Mouse (Mus musculus) spleen, postnatal 36 days (tissue): ENCODE measurements around the gene Atoh8.
A peak's percentile ranks its signal among the peaks of the same experiment; 100 is the strongest.

Experiments
- DNase-seq, 2 experiments: peaks; one replicate each; pipeline ENCODE4 v3.0.0; 2022; ENCODE audit warnings: low spot score in 2 of 2, mixed read lengths in 1 of 2

Gene Atoh8

DNA sequence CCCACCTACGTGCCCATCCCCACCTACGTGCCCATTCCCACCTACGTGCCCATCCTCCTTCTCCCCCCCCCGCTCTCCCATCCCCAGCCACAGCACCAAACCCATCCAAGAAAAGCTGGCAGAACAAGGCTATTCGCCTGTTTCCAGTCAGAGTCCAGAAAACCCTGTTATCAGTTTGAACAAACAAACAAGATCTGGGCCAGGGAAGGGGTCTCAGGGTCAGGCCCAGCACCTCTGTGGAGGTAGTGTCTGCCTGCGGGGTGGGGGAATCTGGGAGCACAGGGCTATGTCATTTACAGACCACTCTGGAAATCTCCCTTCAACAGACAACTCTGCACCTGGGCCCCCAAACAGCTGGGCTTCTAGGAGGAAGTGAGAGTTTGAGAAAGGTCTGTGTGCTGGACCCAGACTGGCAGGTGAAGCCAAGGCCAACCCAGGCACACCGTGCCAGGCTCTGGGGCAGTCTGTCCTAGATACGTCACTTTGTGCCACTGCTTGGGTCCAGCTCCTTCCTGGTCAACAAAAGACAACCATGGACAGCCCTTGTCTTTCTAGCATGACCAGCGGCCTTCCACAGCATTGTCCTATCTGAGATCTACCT is 7.6 kb downstream of the Atoh8 start:
- DNase-seq: peak; percentile 50 to 53

GRCm38 (mm10) chr6:72227011-72227410 is 8.4 kb downstream of the Atoh8 start:
- no peak for DNase-seq

GRCm38 (mm10) chr6:72225686-72226085 is 9.7 kb downstream of the Atoh8 start:
- no peak for DNase-seq

GRCm38 (mm10) chr6:72223892-72224291 is 11.5 kb downstream of the Atoh8 start:
- DNase-seq: no peak

DNA sequence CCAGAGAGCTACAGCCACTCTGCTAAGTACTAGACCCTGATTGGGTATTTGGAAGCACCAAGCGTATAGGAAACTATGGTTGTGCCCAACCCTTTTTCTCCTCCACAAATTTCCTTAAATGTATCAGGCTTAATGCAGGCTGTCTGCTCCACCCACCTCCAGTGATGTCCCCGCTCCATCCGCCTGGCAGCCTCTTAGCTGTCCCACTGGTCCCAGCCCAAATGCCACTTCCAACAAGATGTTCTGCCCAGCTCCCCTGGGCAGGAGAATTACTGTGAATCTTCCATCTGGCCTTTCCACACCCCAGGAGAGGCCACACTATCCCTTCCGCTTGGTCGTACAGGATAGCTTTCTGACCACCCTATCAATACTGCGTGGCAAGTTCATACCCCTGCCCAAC is 12.5 kb downstream of the Atoh8 start:
- DNase-seq: no peak

- no peak for DNase-seq
Observed at GRCm38 (mm10) chr6:72222271-72222724, 13.1 kb downstream of the Atoh8 start.

GRCm38 (mm10) chr6:72221271-72221670 is 14.1 kb downstream of the Atoh8 start:
- DNase-seq: no peak

- DNase-seq: no peak
Observed at GRCm38 (mm10) chr6:72219549-72219948, 15.8 kb downstream of the Atoh8 start.

DNA sequence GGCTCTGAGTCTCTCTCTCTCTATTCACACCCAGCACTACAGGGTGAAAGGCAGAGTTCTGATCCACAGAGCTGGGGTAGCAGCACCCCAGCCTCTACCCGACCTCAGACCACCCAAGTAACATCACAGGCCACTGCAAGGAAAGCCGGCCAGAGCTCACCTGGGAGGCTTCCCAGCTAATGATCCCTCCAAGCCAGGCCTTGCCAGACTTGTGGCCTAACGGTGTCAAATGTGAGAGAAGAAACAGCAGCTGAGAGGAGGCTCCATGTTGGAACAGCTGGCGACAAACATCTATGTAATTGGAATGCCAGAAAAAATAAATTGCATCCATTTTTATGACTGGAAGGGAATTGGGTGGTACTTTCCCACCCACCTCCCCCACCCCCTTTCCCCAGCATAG is 17.1 kb downstream of the Atoh8 start:
- no peak for DNase-seq

DNA sequence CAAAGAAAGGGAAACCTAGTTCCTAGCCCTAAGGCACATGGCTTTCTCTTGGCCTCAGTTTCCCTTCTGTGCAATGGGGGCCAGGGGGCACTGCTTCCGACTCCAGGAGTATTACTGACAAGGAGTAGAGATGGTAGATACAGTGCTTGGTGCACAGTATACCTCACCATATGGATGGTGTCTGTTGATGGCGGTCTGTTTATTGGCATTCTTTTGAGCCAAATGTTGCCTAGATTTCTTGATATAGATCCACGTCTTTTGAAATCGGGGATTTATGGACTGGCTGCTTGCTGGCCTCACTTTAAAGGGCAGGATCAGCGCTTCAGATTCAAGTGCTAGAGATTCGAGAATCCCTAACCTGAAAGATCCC is 18.0 kb downstream of the Atoh8 start:
- DNase-seq: no peak

DNA sequence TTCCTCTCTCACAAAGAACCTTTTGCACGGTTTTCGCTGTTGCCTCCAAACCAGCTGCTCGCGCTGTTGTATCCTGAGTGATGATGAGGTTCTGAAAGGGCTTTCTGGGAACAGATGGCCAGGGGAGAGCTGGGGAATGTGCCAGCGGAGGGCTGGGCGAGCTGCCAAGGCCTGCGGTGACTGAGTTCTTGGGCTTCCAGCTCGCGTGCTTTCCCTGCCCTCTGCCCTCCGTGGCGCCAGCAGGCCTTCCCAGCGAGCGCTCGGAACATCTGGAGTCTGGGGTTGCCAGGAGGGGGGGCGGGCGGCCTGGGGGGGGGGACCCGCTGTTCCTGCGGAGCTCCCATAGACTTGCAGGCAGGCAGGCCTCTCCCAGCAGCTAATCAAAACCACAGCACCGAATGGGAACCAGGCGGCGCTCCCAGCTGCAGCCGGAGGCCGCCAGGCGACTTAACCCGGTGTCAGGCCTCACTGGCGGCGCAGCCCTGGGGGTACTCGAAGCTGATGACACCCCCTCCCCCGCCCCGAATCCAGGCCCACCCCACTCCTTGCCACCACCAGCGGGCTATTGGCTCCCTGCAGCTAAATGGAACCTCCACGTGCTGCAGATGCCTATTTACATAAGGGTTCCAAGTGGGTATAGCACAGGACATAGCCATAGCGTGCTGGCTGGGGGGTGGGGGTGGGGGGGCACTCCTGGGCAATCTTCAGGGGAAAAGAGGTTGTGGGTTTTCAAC is 18.5 kb downstream of the Atoh8 start:
- DNase-seq: peak; percentile 52 to 60

DNA sequence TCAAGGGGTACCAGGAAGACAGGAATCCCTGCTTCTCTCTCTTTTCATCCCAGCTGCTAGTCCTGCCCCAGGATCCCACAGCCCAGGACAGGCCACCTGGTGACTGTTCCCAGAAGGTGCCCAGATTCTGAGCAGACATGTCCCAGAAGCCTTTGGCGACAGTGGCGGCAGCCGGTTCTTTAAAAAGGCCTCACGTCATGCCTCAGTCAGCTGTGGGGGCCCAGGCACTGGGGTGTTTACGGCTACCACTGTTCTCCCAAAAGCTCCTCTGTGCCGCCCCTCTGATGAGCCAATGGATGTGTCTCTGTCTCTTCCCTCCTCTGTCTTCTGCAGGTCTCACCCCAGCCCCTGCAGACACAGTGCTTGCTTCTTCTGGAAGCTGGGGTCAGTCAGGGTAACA is 19.8 kb downstream of the Atoh8 start:
- no peak for DNase-seq

DNA sequence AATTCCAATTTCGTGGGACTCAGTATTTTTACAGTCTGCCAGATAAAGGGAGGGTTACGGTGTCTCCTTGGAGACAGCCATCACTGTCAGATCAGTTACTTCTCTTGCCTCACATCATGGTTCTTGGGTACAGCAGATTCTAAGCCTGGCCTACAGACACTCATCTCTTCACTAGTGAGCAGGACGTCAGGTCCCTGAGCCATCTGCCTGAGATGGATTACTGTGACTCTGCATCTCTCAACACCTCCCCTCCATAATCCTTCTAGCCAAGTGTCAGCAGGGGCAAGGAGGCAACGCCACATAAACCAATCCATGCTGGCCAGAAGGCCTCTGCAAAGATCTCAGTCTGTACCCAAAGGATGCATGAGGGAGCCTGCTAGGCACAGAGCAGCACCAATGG is 24.0 kb downstream of the Atoh8 start:
- DNase-seq: no peak

- no peak for DNase-seq
Observed at GRCm38 (mm10) chr6:72210823-72211222, 24.6 kb downstream of the Atoh8 start.

DNA sequence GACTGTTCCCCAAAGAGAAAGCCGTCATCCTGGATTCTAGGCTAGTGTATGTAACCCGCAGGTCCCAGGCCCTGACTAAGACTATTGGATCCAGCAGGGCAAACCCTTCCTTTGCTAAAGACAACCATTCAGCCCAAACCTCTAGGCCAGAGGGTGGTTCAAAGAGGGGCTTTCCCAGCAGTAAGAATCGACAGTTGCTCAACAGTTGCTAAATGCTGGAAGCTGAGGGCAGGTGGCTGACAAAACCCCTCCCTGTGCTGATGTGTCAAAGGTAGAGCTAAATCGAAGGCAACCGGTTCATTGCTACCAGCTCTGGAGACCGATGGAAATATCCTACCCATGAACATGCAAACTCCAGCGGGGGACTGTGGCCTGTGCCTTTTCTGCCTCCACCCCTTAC is 25.6 kb downstream of the Atoh8 start:
- DNase-seq: no peak

DNA sequence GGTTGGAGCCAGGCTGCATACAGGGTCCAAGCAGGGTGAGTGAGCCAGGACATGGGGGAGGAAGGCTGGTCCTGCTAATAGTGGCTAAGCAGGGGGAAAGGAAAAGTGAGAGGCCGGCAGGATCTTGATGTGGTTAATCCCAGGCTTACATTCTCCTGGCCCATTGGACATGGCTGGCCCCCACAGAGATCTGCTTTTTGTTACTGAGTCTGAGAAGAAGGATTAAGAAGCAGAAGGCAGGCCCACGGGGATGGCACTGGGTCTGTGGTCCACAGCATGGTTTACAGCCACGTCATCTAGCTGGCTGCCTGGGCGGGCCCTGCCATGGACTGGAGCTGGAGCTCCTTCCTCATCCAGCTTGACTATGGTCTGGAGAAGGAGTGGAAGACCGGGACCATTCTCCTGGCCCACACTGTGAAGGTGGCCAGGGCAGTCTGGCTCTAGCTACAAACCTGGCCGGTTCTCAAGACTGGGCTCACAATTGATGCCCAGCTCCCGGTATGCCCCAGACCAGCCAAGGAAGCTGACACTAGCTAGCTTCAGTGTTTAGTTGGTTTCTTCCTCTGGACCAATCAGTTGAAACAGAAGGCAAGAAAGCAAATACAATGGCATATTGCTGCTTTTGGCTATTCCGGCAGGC is 26.9 kb downstream of the Atoh8 start:
- no peak for DNase-seq

DNA sequence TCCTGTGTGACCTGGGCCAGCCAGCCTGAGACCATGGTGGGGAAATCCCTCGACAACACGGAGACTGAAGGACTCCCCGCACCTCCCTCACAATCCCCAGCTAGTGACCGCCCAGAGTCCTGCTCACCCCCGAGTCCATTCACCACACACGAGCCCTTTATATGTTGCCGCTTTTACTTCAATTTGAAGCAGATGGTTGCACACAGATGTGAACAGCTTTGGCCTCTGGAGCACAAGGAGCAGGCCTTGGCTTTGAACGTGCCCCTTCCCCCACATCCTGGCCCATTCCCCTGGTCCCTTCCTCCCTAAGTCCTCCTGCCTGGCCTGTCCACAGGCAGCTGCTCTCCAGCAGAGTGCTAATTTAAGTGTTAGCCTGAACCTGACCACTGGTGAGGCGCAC is 29.4 kb downstream of the Atoh8 start:
- DNase-seq: no peak

GRCm38 (mm10) chr6:72204858-72205257 is 30.5 kb downstream of the Atoh8 start:
- no peak for DNase-seq

GRCm38 (mm10) chr6:72203279-72203678 is 32.1 kb downstream of the Atoh8 start:
- no peak for DNase-seq

- DNase-seq: no peak
Observed at GRCm38 (mm10) chr6:72202732-72203131, 32.6 kb downstream of the Atoh8 start.

DNA sequence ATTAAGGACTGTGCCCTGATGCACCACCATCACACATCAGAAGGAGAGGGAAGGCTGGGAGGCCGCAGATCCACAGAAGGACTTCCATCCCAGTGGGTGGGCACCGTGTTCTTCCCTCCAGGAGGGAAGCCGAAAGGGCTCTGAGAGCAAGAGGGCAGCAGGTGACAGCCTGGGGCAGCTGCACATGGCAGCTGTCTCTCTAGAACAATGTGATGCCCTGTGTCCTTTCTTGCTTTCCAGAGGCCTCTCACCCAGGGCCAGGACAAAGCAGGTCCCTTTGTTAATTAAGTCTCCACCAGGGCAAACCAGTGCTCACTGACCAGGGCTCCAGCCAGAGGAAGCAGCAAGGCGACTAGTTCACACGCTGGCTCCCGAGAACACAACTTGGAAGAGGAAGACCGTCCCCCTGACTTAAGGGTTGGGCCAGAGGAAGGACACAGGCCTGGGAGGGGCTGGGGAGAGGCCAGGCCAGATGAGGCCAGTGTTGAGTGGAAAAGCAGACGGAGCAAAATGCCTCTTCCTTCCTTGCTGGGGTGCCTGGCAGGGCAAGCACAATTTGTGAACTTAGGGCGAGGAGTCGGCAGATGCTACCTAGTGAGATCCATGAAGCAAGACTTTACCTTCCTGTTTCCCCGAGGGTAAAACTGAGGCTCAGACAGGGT is 34.7 kb downstream of the Atoh8 start:
- DNase-seq: no peak

DNA sequence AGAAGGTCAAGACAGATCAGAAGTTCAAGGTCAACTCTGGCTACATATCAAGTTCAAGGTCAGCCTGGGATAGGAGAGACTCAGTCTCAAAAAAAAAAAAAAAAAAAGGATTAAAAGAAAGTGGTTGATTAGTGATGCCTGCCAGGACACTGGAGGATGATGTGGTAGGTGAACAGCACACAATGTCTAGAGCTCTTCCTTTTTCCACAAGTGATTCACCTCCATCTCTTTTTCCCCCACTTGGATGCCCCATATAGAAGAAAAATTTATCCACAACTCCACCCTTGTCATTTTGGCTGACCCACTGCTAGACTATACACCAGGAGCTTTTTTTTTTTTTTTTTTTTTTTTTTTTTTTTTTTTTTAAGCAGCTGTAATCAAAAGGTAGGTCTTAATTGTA is 37.9 kb downstream of the Atoh8 start:
- DNase-seq: no peak

- no peak for DNase-seq
Observed at GRCm38 (mm10) chr6:72196660-72197059, 38.7 kb downstream of the Atoh8 start.
